11 mouse cellular contexts compared by ENCODE assay signal in genomic region chr17:42883315-42883714, GRCm38 (mm10). TPM values are rescaled to one million over a fixed set of nuclear protein-coding genes. Genes with fewer than 3 reads are reported as not detected.
DNase-seq lines count a peak whose midpoint lies in the region; ATAC-seq and TF ChIP-seq lines count a peak whose summit lies in the region.
"Had no signal": no experiment of that assay in that cellular context is flagged by ENCODE, and none has a peak within 500 bp of the region (broad histone marks: within the 10 kb centered on the region; RNA-seq: fewer than 3 reads in every experiment).

No protein-coding gene starts in this region.

- H3K27ac ChIP-seq in left cerebral cortex, adult 2 months: no peak overlapping the region

- no peak for TF ChIP-seq CTCF in left cerebral cortex, adult 2 months (IDR thresholded peaks at IDR 0.05)

- no peak overlapping the region for H3K4me3 ChIP-seq in left cerebral cortex, adult 2 months

- intact Hi-C loops in left cerebral cortex, adult 2 months (cut with DNase I): no loop called here

- peak; percentile 85 for ATAC-seq in erythroid progenitor cell, adult 5-6 weeks (replicated peaks; ENCODE audit: low FRiP score, poor library complexity, severe bottlenecking)
- ATAC-seq in megakaryocyte progenitor cell, adult 5-6 weeks (replicated peaks; ENCODE audit: poor library complexity): 0 out of 2 replicates have a peak, but pooled peaks have one; percentile 24

- DNase-seq in left cerebral cortex, adult 2 months (ENCODE audit: extremely low spot score in 1 of 2, low spot score in 2 of 2): peak; percentile 17 to 65
- no peak for DNase-seq in left cerebral cortex, adult 11 months (ENCODE audit: low spot score)
- peak; percentile 50 for DNase-seq in c-Kit-negative CD71-positive TER-119-positive erythroid progenitor cells, embryonic 14.5 days (ENCODE audit: low read depth, low spot score)
- DNase-seq in cerebellum, postnatal 25 days: no peak
- DNase-seq in gastrocnemius, postnatal 10 days: no peak
- DNase-seq in retina, postnatal 1 day: no peak
- DNase-seq: cerebellum, adult 8-10 months; gastrocnemius, postnatal 25 days; layer of hippocampus, postnatal 36 days had no signal

RNA-seq across cellular contexts. Expression of gene Cd2ap, which starts 6.8 kb away (rescaled TPM):
- total RNA-seq in left cerebral cortex, adult 2 months (2021): 10 to 100 TPM; 19.5 to 25.6 TPM
- total RNA-seq in erythroid progenitor cell, adult 5-6 weeks (2015; ENCODE audit: low replicate concordance): 15.5 and 32.7 TPM in 2 replicates
- total RNA-seq in erythroid progenitor cell, adult 5-6 weeks (2017; ENCODE audit: low replicate concordance): 13.3 and 17.2 TPM in 2 replicates
- total RNA-seq in megakaryocyte progenitor cell, adult 5-6 weeks (2015): 14.1 and 16.4 TPM in 2 replicates
- 10.1 and 13.3 TPM in 2 replicates for total RNA-seq in megakaryocyte progenitor cell, adult 5-6 weeks (2017)
- total RNA-seq in gastrocnemius, postnatal 10 days (2021): 10 to 100 TPM; 22.5 to 30.7 TPM

Comparison
In these comparisons a context has a peak if more than half of its experiments do, and no peak if none do; other contexts are left out.
1. DNase-seq: peak in left cerebral cortex, adult 2 months (2 of 2) and c-Kit-negative CD71-positive TER-119-positive erythroid progenitor cells, embryonic 14.5 days (single experiment); none in left cerebral cortex, adult 11 months (single experiment), cerebellum, postnatal 25 days (0 of 2), gastrocnemius, postnatal 10 days (single experiment) and retina, postnatal 1 day (single experiment).